Mouse (Mus musculus) forebrain, embryonic 15.5 days (tissue): ENCODE data around the gene Hk2. TPM values are rescaled to one million over a fixed set of nuclear protein-coding genes. Genes with fewer than 3 reads are reported as not detected.

ENCODE experiments used
- ATAC-seq: fragments of 200-750 bp; cut with Nextera tagmentation; replicated peaks from 2 replicates; pipeline ENCODE4 v1.8.0; 2017; ENCODE audit warnings: mild to moderate bottlenecking, moderate TSS enrichment, moderate library complexity
- H3K27ac ChIP-seq: fragments of 300-500 bp; sonication (generic); replicated peaks from 2 replicates; pipeline ENCODE4 v1.5.1; 2015; ENCODE audit warnings: mild to moderate bottlenecking, inconsistent platforms
- H3K27me3 ChIP-seq: fragments of 300-500 bp; sonication (generic); 2 replicates; pipeline ENCODE4 v1.6.1; 2015; ENCODE audit warnings: inconsistent platforms
- H3K36me3 ChIP-seq: fragments of 300-500 bp; sonication (generic); 2 replicates; pipeline ENCODE4 v1.6.1; 2015; ENCODE audit warnings: mild to moderate bottlenecking, inconsistent platforms
- H3K4me1 ChIP-seq: fragments of 300-500 bp; sonication (generic); 2 replicates; pipeline ENCODE4 v1.6.1; 2015; ENCODE audit warnings: inconsistent platforms
- H3K4me2 ChIP-seq: fragments of 300-500 bp; sonication (generic); replicated peaks from 2 replicates; pipeline ENCODE4 v1.6.1; 2015; ENCODE audit warnings: mild to moderate bottlenecking, inconsistent platforms
- H3K4me3 ChIP-seq: fragments of 300-500 bp; sonication (generic); 2 replicates; pipeline ENCODE4 v1.5.1; 2015; ENCODE audit warnings: mild to moderate bottlenecking, inconsistent platforms
- H3K9ac ChIP-seq: fragments of 300-500 bp; sonication (generic); replicated peaks from 2 replicates; pipeline ENCODE4 v1.6.1; 2015; ENCODE audit warnings: mild to moderate bottlenecking, inconsistent platforms
- H3K9me3 ChIP-seq: fragments of 300-500 bp; sonication (generic); 2 replicates; pipeline ENCODE4 v1.6.1; 2016; ENCODE audit warnings: inconsistent platforms
- WGBS: fragments of 180-500 bp; shearing (Covaris S2); methylation state at CpG from one replicate; pipeline ENCODE4 v1.1.7; 2015; ENCODE audit warnings: mixed read lengths; 5-methylcytosine and 5-hydroxymethylcytosine counted together
- polyA plus RNA-seq: library from polyadenylated mRNA; unstranded; fragments of >200 nt; fragmentation: Nextera tagmentation; extraction: Ambion mirVana; gene quantifications from 2 replicates; pipeline ENCODE4 v1.2.1, GENCODE M21; 2015

The Hk2 gene
- polyA plus RNA-seq, 1 experiment from 2014 or later = 5.3 TPM

GRCm38 (mm10) chr6:82753061-82753460, 21.2 kb downstream of the Hk2 start:
- H3K27me3 ChIP-seq = no peaks in the 10 kb centered on the region
- no peak for ATAC-seq
- 90% methylated on average over 11 of the region's 11 CpGs for WGBS
- H3K4me1 ChIP-seq = no peaks in the 10 kb centered on the region
- H3K9ac ChIP-seq = no peak overlapping the region
- H3K4me3 ChIP-seq = no peak overlapping the region
- H3K36me3 ChIP-seq = no peaks in the 10 kb centered on the region
- no peak overlapping the region for H3K4me2 ChIP-seq
- no peak overlapping the region for H3K27ac ChIP-seq
- no peaks in the 10 kb centered on the region for H3K9me3 ChIP-seq

- no peak overlapping the region for H3K27ac ChIP-seq
- no peak overlapping the region for H3K4me3 ChIP-seq
- no peaks in the 10 kb centered on the region for H3K27me3 ChIP-seq
- H3K4me2 ChIP-seq = no peak overlapping the region
- 95% methylated on average over 7 of the region's 7 CpGs for WGBS
- no peaks in the 10 kb centered on the region for H3K9me3 ChIP-seq
- H3K9ac ChIP-seq = no peak overlapping the region
- H3K36me3 ChIP-seq = no peaks in the 10 kb centered on the region
- ATAC-seq = no peak
- H3K4me1 ChIP-seq = no peaks in the 10 kb centered on the region
These were observed 22.5 kb downstream of the Hk2 start for GRCm38 (mm10) chr6:82751791-82752190.

- no peaks in the 10 kb centered on the region for H3K27me3 ChIP-seq
- no peak overlapping the region for H3K9ac ChIP-seq
- no peaks in the 10 kb centered on the region for H3K9me3 ChIP-seq
- no peak overlapping the region for H3K27ac ChIP-seq
- H3K4me1 ChIP-seq = no peaks in the 10 kb centered on the region
- WGBS = 87% methylated on average over 11 of the region's 11 CpGs
- H3K36me3 ChIP-seq = no peaks in the 10 kb centered on the region
- no peak overlapping the region for H3K4me3 ChIP-seq
- no peak overlapping the region for H3K4me2 ChIP-seq
- no peak for ATAC-seq
These were observed 23.2 kb downstream of the Hk2 start for GRCm38 (mm10) chr6:82751031-82751430.

GRCm38 (mm10) chr6:82750063-82750462, 24.2 kb downstream of the Hk2 start:
- Histone ChIP-seq H3K4me2 (no peak overlapping the region), H3K27ac (no peak overlapping the region), H3K9me3 (no peaks in the 10 kb centered on the region), H3K9ac (no peak overlapping the region), H3K4me3 (no peak overlapping the region), H3K4me1 (no peaks in the 10 kb centered on the region), H3K27me3 (no peaks in the 10 kb centered on the region), H3K36me3 (no peaks in the 10 kb centered on the region)
- WGBS = 61% methylated on average over 2 of the region's 2 CpGs
- ATAC-seq = no peak

DNA sequence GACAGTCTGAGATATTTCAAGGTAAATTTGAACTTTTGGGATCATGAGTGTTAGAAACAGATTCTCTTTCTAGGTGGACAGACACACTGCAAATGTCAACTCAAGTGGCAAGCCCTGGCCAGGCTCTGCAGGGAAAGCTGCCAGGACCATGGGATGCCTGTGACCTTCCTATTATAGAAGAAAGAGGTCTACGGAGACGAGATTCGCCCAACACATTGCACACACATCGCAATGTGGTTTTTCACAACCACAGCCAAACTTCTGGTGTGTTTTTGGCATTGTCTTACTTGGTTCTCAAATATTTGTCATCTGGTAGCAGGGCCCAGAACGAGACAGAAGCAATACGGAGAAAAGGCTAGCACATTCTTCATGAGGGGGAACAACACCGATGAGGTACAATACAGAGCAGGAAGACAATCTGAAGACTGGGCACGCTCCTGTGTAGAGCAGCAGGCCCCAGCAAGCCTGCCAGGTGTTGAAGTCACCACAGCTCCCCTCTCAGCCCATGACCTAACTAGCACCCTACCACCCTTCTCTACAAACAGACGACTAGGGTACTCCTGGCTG, 26.1 kb downstream of the Hk2 start:
- no peak for ATAC-seq
- Histone ChIP-seq H3K4me1 (no peaks in the 10 kb centered on the region), H3K27me3 (no peaks in the 10 kb centered on the region), H3K9me3 (no peaks in the 10 kb centered on the region), H3K4me2 (no peak overlapping the region), H3K9ac (no peak overlapping the region), H3K27ac (no peak overlapping the region), H3K36me3 (no peaks in the 10 kb centered on the region), H3K4me3 (no peak overlapping the region)
- WGBS = 91% methylated on average over 9 of the region's 9 CpGs

- Histone ChIP-seq H3K27me3 (no peaks in the 10 kb centered on the region), H3K4me2 (no peak overlapping the region), H3K4me1 (no peaks in the 10 kb centered on the region), H3K27ac (no peak overlapping the region), H3K9me3 (no peaks in the 10 kb centered on the region), H3K36me3 (no peaks in the 10 kb centered on the region), H3K9ac (no peak overlapping the region), H3K4me3 (no peak overlapping the region)
- WGBS = 88% methylated on average over 5 of the region's 5 CpGs
- no peak for ATAC-seq
These were observed 27.2 kb downstream of the Hk2 start for GRCm38 (mm10) chr6:82747085-82747484.

GRCm38 (mm10) chr6:82744553-82744952, 29.7 kb downstream of the Hk2 start:
- Histone ChIP-seq H3K4me3 (no peak overlapping the region), H3K4me2 (no peak overlapping the region), H3K9me3 (no peaks in the 10 kb centered on the region), H3K9ac (no peak overlapping the region), H3K4me1 (no peaks in the 10 kb centered on the region), H3K36me3 (no peaks in the 10 kb centered on the region), H3K27ac (no peak overlapping the region), H3K27me3 (no peaks in the 10 kb centered on the region)
- WGBS = 90% methylated on average over 9 of the region's 9 CpGs
- no peak for ATAC-seq

DNA sequence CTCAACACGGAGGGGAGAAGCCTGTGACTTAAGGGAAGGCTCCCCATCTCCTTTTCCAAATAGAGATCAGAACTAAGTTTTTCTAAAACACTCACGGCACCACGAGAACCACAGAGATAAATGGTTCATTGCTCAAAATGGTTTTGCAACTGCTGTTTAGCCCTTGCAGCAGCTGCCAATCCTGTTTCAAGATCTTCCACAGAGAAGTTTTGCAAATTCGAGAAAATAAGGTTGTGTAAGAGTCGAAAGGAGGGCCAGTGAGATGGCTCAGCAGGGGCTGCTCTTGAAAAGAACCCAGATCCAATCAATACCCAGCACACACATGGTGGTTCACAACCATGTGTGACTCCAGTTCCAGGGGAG, 32.8 kb downstream of the Hk2 start:
- H3K4me1 ChIP-seq = no peaks in the 10 kb centered on the region
- 87% methylated on average over 5 of the region's 5 CpGs for WGBS
- H3K27me3 ChIP-seq = no peaks in the 10 kb centered on the region
- H3K9ac ChIP-seq = no peak overlapping the region
- no peak for ATAC-seq
- H3K4me2 ChIP-seq = no peak overlapping the region
- no peak overlapping the region for H3K27ac ChIP-seq
- no peaks in the 10 kb centered on the region for H3K9me3 ChIP-seq
- H3K4me3 ChIP-seq = no peak overlapping the region
- no peaks in the 10 kb centered on the region for H3K36me3 ChIP-seq

GRCm38 (mm10) chr6:82740868-82741517, 33.3 kb downstream of the Hk2 start:
- Histone ChIP-seq H3K36me3 (no peaks in the 10 kb centered on the region), H3K4me2 (no peak overlapping the region), H3K27ac (no peak overlapping the region)

DNA sequence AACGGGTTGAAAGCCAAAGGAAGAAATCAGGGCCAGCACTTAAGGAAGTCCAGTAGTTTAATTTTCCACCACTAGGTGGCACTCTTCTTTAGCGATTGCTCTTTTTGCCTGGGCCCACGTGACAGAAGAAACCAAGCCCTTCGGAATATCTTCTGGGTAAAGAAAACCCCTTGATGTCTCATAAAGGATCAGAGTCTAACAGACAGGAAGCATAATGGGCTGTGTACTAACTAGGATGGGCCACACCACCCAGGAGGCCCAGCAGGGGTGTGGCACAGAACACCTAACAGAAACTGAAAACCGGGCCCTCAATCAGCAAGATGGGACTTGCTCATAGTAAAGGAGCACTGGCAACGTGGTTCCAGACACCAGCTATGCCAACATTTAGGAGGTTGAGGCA, 34.0 kb downstream of the Hk2 start:
- no peak overlapping the region; the same call in 1 of the 2 replicates for H3K4me2 ChIP-seq
- no peaks in the 10 kb centered on the region for H3K4me1 ChIP-seq
- ATAC-seq = peak; percentile 41; the same call in 1 of the 2 replicates
- no peaks in the 10 kb centered on the region for H3K36me3 ChIP-seq
- H3K27me3 ChIP-seq = no peaks in the 10 kb centered on the region
- H3K27ac ChIP-seq = no peak overlapping the region
- H3K9ac ChIP-seq = no peak overlapping the region
- no peak overlapping the region for H3K4me3 ChIP-seq
- 32% methylated on average over 6 of the region's 6 CpGs for WGBS
- no peaks in the 10 kb centered on the region for H3K9me3 ChIP-seq

More at GRCm38 (mm10) chr6:82740868-82741517, 33.3 kb downstream of the Hk2 start:
- no peaks in the 10 kb centered on the region for H3K9me3 ChIP-seq
- no peak overlapping the region for H3K4me3 ChIP-seq
- 79% methylated on average over 8 of the region's 8 CpGs for WGBS
- H3K4me1 ChIP-seq = no peaks in the 10 kb centered on the region
- no peak overlapping the region for H3K9ac ChIP-seq
- ATAC-seq = no peak
- H3K27me3 ChIP-seq = no peaks in the 10 kb centered on the region

DNA sequence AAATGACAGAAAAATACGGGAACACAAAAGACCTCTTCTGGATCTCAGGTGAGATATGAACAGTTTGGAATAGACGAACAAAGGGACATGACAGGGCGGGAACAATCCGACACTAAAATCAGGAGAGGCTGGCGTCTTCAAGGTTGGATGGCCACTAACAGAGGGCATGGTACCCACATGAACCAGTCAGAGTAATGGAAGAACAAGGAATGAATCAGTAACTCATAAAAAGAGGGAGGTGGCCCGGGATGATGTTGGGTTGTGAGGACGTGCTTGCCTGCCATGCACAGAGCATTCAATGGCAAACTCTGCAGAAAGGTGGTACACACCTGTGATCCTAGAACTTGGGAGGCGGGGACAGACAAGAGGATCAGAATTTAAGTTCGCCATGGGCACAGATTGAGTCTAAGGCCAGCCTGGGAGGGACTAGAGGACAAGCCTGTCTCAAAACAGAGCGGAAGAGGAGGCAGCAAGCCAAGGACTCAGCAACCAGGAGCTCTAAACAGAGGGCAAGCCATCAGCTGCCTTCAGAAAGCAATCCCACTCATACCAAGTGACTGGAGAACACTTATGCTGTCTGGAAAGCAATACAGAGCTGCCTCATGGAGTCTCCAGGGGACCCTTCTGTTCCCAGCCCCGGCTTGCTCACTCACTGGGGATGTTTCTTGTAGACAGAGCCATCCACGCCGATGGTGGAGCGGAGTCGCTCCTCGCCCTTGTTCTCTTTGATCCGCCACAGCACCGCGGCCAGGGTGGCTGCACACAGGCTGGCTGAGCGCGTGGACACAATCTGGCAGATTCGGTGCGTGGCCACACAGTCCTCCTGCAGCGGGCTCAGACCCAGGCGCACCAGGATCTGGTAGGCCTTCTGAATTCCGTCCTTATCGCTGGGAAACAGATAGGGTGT, 36.4 kb downstream of the Hk2 start:
- no peak overlapping the region for H3K4me3 ChIP-seq
- no peak for ATAC-seq
- H3K4me1 ChIP-seq = no peaks in the 10 kb centered on the region
- no peaks in the 10 kb centered on the region for H3K36me3 ChIP-seq
- no peaks in the 10 kb centered on the region for H3K9me3 ChIP-seq
- no peak overlapping the region for H3K9ac ChIP-seq
- H3K27ac ChIP-seq = no peak overlapping the region
- WGBS = 94% methylated on average over 27 of the region's 27 CpGs
- no peaks in the 10 kb centered on the region for H3K27me3 ChIP-seq
- H3K4me2 ChIP-seq = no peak overlapping the region
